ENCODE assay signal across 7 mouse cellular contexts in genomic region chr10:94312007-94312715, GRCm38 (mm10). TPM values are rescaled to one million over a fixed set of nuclear protein-coding genes. Genes with fewer than 3 reads are reported as not detected.
DNase-seq lines count a peak whose midpoint lies in the region; ATAC-seq lines count a peak whose summit lies in the region.

No protein-coding gene starts in this region.

- H3K4me2 ChIP-seq in heart, embryonic 15.5 days: peak overlapping the region; percentile 91
- H3K4me2 ChIP-seq in midbrain, embryonic 11.5 days: peak overlapping the region; percentile 94

- DNase-seq in urinary bladder, adult 2 months (ENCODE audit: low spot score): peak; percentile 34
- DNase-seq in urinary bladder, postnatal 25 days (ENCODE audit: low spot score): no peak
- DNase-seq in embryo, embryonic 10.5 days (ENCODE audit: low spot score): peak; percentile 47
- DNase-seq in limb, embryonic 10.5 days (ENCODE audit: low spot score): peak; percentile 61
- peak; percentile 94 for DNase-seq in midbrain, embryonic 11.5 days (ENCODE audit: low spot score, missing footprints)
- DNase-seq in frontal cortex, postnatal 25 days (ENCODE audit: low spot score in 2 of 2): no peak

- peak overlapping the region; percentile 57 for H3K4me3 ChIP-seq in heart, embryonic 15.5 days
- H3K4me3 ChIP-seq in limb, embryonic 10.5 days: peak overlapping the region; percentile 59
- peak overlapping the region; percentile 46 for H3K4me3 ChIP-seq in midbrain, embryonic 11.5 days (ENCODE audit: low read depth, low read length)

- peak overlapping the region; percentile 50 for H3K9ac ChIP-seq in heart, embryonic 15.5 days
- H3K9ac ChIP-seq in midbrain, embryonic 11.5 days (ENCODE audit: low read length): peak overlapping the region; percentile 67

- ATAC-seq in heart, embryonic 15.5 days (replicated peaks; ENCODE audit: insufficient number of reproducible peaks, insufficient read depth, low FRiP score, low read depth): peak; percentile 35; the same call in 1 of the 2 replicates
- ATAC-seq in midbrain, embryonic 11.5 days (ENCODE audit: low FRiP score): peak; percentile 83

- no peak overlapping the region for H3K27ac ChIP-seq in heart, embryonic 15.5 days
- 0 out of 2 replicates have a peak overlapping the region, but pooled peaks have one; percentile 25 for H3K27ac ChIP-seq in limb, embryonic 10.5 days
- H3K27ac ChIP-seq in midbrain, embryonic 11.5 days (ENCODE audit: low read depth, low read length): no peak overlapping the region

- no peaks in the 10 kb centered on the region for H3K36me3 ChIP-seq in heart, embryonic 15.5 days
- H3K36me3 ChIP-seq in limb, embryonic 10.5 days: no peaks in the 10 kb centered on the region
- H3K36me3 ChIP-seq in midbrain, embryonic 11.5 days (ENCODE audit: control insufficient read depth, insufficient read depth, low read length): no peaks in the 10 kb centered on the region

- H3K4me1 ChIP-seq in heart, embryonic 15.5 days (replicated peaks): peaks cover 13% of the 10 kb centered on the region
- peaks cover 15% of the 10 kb centered on the region for H3K4me1 ChIP-seq in limb, embryonic 10.5 days
- peaks cover 7% of the 10 kb centered on the region for H3K4me1 ChIP-seq in midbrain, embryonic 11.5 days (ENCODE audit: control insufficient read depth, insufficient read depth, low read length)

- H3K9me3 ChIP-seq in heart, embryonic 15.5 days (replicated peaks): no peaks in the 10 kb centered on the region
- no peaks in the 10 kb centered on the region for H3K9me3 ChIP-seq in limb, embryonic 10.5 days (replicated peaks)
- H3K9me3 ChIP-seq in midbrain, embryonic 11.5 days (ENCODE audit: control insufficient read depth, low read length): no peaks in the 10 kb centered on the region

- peaks cover 9% of the 10 kb centered on the region for H3K27me3 ChIP-seq in heart, embryonic 15.5 days
- H3K27me3 ChIP-seq in limb, embryonic 10.5 days (ENCODE audit: low read depth, poor library complexity, severe bottlenecking): peaks cover 45% of the 10 kb centered on the region
- H3K27me3 ChIP-seq in midbrain, embryonic 11.5 days (ENCODE audit: control insufficient read depth, insufficient read depth, low read length): peaks cover 2% of the 10 kb centered on the region; the same call in 1 of the 2 replicates

- 2% methylated on average over 45 of the region's 45 CpGs for WGBS in heart, embryonic 15.5 days
- 1% methylated on average over 45 of the region's 45 CpGs for WGBS in limb, embryonic 10.5 days
- WGBS in midbrain, embryonic 11.5 days: under 1% methylated on average over 45 of the region's 45 CpGs

RNA-seq across cellular contexts. Expression of gene Tmcc3, which starts 0.4 kb away (rescaled TPM):
- polyA plus RNA-seq in urinary bladder, adult 2 months (2012; rRNA removed): 17.1 and 18.3 TPM in 2 replicates
- 8.0 and 9.2 TPM in 2 replicates for polyA plus RNA-seq in heart, embryonic 15.5 days (2015; fragmentation: Nextera tagmentation; extraction: Ambion mirVana)
- 3.9 and 5.7 TPM in 2 replicates for polyA plus RNA-seq in limb, embryonic 10.5 days (2016; fragmentation: Nextera tagmentation; extraction: Ambion mirVana)
- 3.2 and 4.0 TPM in 2 replicates for polyA plus RNA-seq in midbrain, embryonic 11.5 days (2014; fragmentation: Nextera tagmentation; extraction: Ambion mirVana)

RNA-seq across cellular contexts. Expression of gene Gm4792, which starts 13.7 kb away (rescaled TPM):
- polyA plus RNA-seq in urinary bladder, adult 2 months (2012; rRNA removed): 0.19 and 0.22 TPM in 2 replicates
- polyA plus RNA-seq in heart, embryonic 15.5 days (2015; fragmentation: Nextera tagmentation; extraction: Ambion mirVana): not detected in 2 replicates
- not detected in 2 replicates for polyA plus RNA-seq in limb, embryonic 10.5 days (2016; fragmentation: Nextera tagmentation; extraction: Ambion mirVana)
- polyA plus RNA-seq in midbrain, embryonic 11.5 days (2014; fragmentation: Nextera tagmentation; extraction: Ambion mirVana): not detected in 2 replicates

Comparison
In these comparisons a context has a peak if more than half of its experiments do, and no peak if none do; other contexts are left out.
1. DNase-seq: peak in urinary bladder, adult 2 months (single experiment), embryo, embryonic 10.5 days (single experiment), limb, embryonic 10.5 days (single experiment) and midbrain, embryonic 11.5 days (single experiment); none in urinary bladder, postnatal 25 days (single experiment) and frontal cortex, postnatal 25 days (0 of 2).
2. Peak in every context shown above with its lines, with median percentiles within 50 percentile points of each other: H3K4me3 ChIP-seq.